Mouse (Mus musculus): Measurements from ENCODE around the gene Ifit2.
"Not testable (repeated sequence)": the region's sequence is repeated elsewhere in the genome, so short reads cannot be mapped to it uniquely, and the experiment has no call there.

Gene Ifit2

GRCm38 (mm10) chr19:34596811-34597210 lies 46.3 kb downstream of the Ifit2 start:
- DNase-seq (ENCODE audit: low spot score), result no peak

GRCm38 (mm10) chr19:34598341-34598740 lies 47.8 kb downstream of the Ifit2 start:
- DNase-seq (ENCODE audit: low spot score), result no peak

GRCm38 (mm10) chr19:34599250-34599649 lies 48.8 kb downstream of the Ifit2 start:
- DNase-seq (ENCODE audit: low spot score), result not testable (repeated sequence)

DNA sequence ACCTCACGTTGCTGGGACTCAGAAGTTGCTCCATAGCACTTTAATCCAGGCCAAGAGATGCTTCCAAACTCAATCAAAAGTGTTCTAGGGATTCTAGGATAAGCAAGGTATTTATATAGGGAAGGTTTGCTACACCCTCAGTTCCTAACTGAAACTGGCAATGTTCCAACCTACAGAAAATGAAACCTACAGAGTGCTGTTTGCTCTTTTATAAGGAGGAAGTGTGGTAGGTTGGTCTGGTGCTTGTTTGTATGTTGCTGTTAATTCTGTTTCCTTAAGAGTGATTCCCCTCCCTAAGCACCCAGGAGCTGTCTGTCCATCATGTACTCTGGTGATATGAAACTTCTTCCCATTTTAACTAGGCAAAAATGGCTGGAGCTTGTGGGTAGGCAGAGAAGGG lies 51.4 kb downstream of the Ifit2 start, which contains the start of gene Ifit1bl1:
Gene Ifit1bl1, minus strand, starts transcription at position 69 of the 400 bp plus-strand sequence.
- not testable (repeated sequence) for DNase-seq (ENCODE audit: low spot score)

GRCm38 (mm10) chr19:34605472-34605871 lies 55.0 kb downstream of the Ifit2 start:
- no peak for DNase-seq (ENCODE audit: low spot score)

DNA sequence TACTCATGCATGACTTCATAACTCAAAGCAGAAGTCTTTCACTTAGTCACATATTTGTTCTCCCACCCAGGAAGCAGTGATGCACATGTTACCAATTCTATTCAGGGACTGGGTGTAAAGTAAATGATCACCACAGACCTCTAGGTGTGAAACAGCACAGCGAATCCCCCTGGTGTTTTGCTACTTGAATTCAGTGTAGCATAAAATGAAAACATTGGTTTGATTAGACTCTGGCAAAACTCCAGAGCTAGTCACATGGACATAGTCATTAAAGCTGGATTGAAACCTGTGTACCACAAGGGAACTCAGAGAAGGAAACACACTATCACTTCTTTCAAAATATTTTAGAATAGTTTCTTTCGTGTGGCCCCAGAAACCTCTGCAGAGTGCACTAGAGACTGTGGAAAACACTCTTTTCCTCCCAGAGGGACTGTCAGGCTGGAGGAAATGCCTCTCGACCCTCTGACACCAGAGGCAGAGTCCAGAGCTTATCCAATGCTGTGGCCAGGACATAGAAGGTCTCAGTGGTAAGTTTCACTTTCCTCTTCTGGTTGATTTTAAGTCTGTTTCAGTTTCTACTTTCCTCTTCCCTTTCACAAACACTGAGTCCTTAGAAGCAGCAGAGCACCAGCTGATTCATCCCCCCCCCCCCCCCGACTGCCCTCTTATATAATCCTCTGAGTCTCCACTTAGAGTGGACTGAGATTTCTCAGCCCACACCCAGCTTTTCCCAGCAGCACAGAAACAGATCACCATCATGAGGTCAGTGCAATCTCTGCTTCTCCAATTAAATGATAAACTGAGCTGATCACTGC lies 57.0 kb downstream of the Ifit2 start, which contains the start of gene Ifit3b:
Gene Ifit3b, plus strand, starts transcription at position 734 of the 815 bp plus-strand sequence.
- not testable (repeated sequence) for DNase-seq (ENCODE audit: low spot score)

- DNase-seq (ENCODE audit: low spot score), result not testable (repeated sequence)
These were observed 59.6 kb downstream of the Ifit2 start for GRCm38 (mm10) chr19:34610118-34610517.

DNA sequence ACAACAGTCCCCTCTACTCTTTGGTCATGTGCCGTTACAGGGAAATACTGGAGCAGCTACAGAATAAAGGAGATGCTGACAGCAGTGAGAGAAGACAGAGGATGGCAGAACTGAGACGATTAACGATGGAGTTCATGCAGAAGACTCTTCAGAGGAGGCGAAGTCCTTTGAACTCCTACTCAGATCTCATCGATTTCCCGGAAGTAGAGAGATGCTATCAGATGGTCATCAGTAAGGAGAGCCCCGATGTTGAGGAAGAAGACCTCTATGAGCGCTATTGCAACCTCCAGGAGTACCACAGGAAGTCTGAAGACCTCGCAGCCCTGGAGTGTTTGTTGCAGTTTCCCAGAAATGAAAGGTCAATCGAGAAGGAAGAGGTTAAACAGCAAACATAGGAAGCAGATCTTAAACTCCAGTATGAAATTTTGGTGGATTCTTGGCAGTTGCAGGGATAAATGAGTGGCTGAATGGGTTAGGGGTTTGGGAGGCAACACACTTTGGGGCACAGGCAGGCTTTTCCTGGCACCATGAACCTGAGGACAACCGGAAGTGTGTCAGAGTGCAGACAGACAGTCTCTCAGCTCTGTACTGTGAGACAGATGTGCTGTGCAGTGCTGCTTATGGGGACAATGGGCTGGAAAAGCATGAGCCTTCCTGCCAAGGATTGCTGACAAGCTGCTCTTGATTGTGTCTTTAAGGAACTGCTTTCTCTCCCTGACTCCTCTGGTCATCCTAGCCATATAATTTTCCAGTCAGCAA lies 61.9 kb downstream of the Ifit2 start:
- DNase-seq (ENCODE audit: low spot score), result not testable (repeated sequence)

- DNase-seq (ENCODE audit: low spot score), result no peak
These were observed 70.4 kb downstream of the Ifit2 start for GRCm38 (mm10) chr19:34620871-34621270.

DNA sequence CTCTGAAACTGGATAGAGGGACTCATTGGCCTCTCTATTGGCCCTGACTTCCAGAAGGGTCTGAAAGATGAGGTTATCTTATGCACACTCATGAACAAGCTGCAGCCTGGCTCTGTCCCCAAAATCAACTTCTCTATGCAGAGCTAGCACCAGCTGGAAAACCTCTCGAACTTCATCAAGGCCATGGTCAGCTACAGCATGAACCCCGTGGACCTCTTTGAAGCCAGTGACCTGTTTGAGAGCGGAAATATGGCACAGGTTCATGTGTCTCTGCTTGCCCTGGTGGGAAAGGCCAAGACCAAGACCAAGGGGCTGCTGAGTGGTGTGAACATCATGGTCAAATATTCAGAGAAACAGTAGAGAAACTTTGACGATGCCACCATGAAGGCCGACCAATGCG lies 73.3 kb downstream of the Ifit2 start:
- DNase-seq (ENCODE audit: low spot score), result no peak

DNA sequence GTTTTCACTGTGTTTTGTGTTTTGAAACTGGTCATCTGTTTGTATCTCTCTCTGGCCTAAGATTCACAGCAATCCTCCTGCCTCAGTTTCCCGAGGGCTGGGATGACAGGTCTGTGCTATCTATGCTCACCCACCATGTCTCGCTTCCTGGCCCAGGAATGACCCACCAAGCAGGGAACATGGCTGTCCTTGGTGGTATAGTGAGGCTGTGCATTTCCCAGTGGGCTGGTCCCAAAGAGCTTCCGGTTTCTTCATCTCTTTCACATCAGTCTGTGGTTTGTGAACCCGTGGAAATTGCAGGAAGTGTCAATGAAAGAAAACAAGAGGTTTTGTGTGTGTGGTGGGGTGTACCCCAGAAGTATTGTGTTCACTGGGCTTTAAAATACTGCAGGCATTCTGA lies 74.2 kb downstream of the Ifit2 start:
- DNase-seq (ENCODE audit: low spot score), result no peak

All from c-Kit-positive CD71-positive TER-119-positive erythroid progenitor cells, embryonic 14.5 days (primary cell).